In the genomic region with DNA sequence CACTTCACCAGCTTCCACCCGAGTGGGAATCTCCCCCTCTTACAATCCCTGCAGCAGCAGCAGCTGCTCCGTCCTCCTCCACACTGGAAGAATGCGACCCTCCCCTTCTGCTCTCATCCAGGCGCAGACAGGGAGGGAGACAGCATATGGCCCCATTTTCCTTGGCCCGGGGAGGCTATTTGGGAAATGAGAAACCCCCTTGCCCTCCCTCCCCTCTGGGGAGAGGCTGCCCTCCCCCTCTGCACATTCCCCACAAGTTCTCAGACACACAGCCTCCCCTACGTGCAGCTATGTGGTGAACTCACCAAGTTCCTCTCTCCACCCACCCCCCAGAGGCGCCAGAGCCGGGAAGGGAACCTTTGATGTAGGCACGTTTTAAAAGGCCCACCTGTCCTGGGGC, we compare ENCODE assay signal across 12 mouse cellular contexts. TPM values are rescaled to one million over a fixed set of nuclear protein-coding genes. Genes with fewer than 3 reads are reported as not detected.
DNase-seq lines count a peak whose midpoint lies in the region; ATAC-seq lines count a peak whose summit lies in the region.
"Had no signal": no experiment of that assay in that cellular context is flagged by ENCODE, and none has a peak within 500 bp of the region (broad histone marks: within the 10 kb centered on the region; RNA-seq: fewer than 3 reads in every experiment).

No protein-coding gene starts in this region.

- no peak overlapping the region for H3K27ac ChIP-seq in forebrain, embryonic 14.5 days (ENCODE audit: low read depth, low read length)
- H3K27ac ChIP-seq in forebrain, embryonic 12.5 days = no peak overlapping the region
- H3K27ac ChIP-seq in hindbrain, embryonic 15.5 days (replicated peaks) = 0 out of 2 replicates have a peak overlapping the region, but pooled peaks have one; percentile 16
- no peak overlapping the region; the same call in 1 of the 2 replicates for H3K27ac ChIP-seq in neural tube, embryonic 14.5 days (ENCODE audit: low read depth, low read length)
- H3K27ac ChIP-seq: midbrain, embryonic 10.5 days had no signal

- 3% methylated on average over 9 of the region's 9 CpGs for WGBS in forebrain, embryonic 14.5 days
- 7% methylated on average over 9 of the region's 9 CpGs for WGBS in forebrain, embryonic 12.5 days
- 3% methylated on average over 9 of the region's 9 CpGs for WGBS in hindbrain, embryonic 15.5 days
- 3% methylated on average over 9 of the region's 9 CpGs for WGBS in neural tube, embryonic 14.5 days

- no peaks in the 10 kb centered on the region for H3K4me1 ChIP-seq in forebrain, embryonic 14.5 days (ENCODE audit: control insufficient read depth, insufficient read depth, low read length)
- peaks cover 9% of the 10 kb centered on the region for H3K4me1 ChIP-seq in forebrain, embryonic 12.5 days
- H3K4me1 ChIP-seq in hindbrain, embryonic 15.5 days (replicated peaks) = peaks cover 19% of the 10 kb centered on the region
- H3K4me1 ChIP-seq in neural tube, embryonic 14.5 days (ENCODE audit: control insufficient read depth, insufficient read depth, low read length) = peaks cover 19% of the 10 kb centered on the region

- no peaks in the 10 kb centered on the region for H3K36me3 ChIP-seq in forebrain, embryonic 14.5 days (ENCODE audit: control insufficient read depth, insufficient read depth, low read length)
- no peaks in the 10 kb centered on the region for H3K36me3 ChIP-seq in forebrain, embryonic 12.5 days (replicated peaks)
- H3K36me3 ChIP-seq in hindbrain, embryonic 15.5 days = no peaks in the 10 kb centered on the region
- no peaks in the 10 kb centered on the region for H3K36me3 ChIP-seq in neural tube, embryonic 14.5 days (ENCODE audit: control insufficient read depth, insufficient read depth, low read length)
- H3K36me3 ChIP-seq: midbrain, embryonic 10.5 days had no signal

- no peak for ATAC-seq in forebrain, embryonic 14.5 days
- no peak for ATAC-seq in forebrain, embryonic 12.5 days (ENCODE audit: low FRiP score)
- ATAC-seq in hindbrain, embryonic 15.5 days (ENCODE audit: low FRiP score, low read depth) = peak; percentile 44
- ATAC-seq in neural tube, embryonic 14.5 days (ENCODE audit: low read depth) = peak; percentile 35; the same call in 1 of the 2 replicates

- peaks cover 36% of the 10 kb centered on the region for H3K27me3 ChIP-seq in forebrain, embryonic 14.5 days (replicated peaks; ENCODE audit: control insufficient read depth, insufficient read depth, low read length)
- peaks cover 85% of the 10 kb centered on the region for H3K27me3 ChIP-seq in forebrain, embryonic 12.5 days
- 0 out of 2 replicates have a peak, but pooled peaks cover 3% of the 10 kb centered on the region for H3K27me3 ChIP-seq in hindbrain, embryonic 15.5 days
- H3K27me3 ChIP-seq in neural tube, embryonic 14.5 days (ENCODE audit: control insufficient read depth, insufficient read depth, low read length) = no peaks in the 10 kb centered on the region

- H3K4me3 ChIP-seq in forebrain, embryonic 14.5 days (ENCODE audit: low read depth, low read length) = no peak overlapping the region
- H3K4me3 ChIP-seq in forebrain, embryonic 12.5 days (replicated peaks) = no peak overlapping the region
- no peak overlapping the region for H3K4me3 ChIP-seq in hindbrain, embryonic 15.5 days
- no peak overlapping the region for H3K4me3 ChIP-seq in neural tube, embryonic 14.5 days (ENCODE audit: low read depth, low read length)
- H3K4me3 ChIP-seq: midbrain, embryonic 10.5 days had no signal

- H3K9ac ChIP-seq in forebrain, embryonic 14.5 days (ENCODE audit: low read length) = no peak overlapping the region
- no peak overlapping the region for H3K9ac ChIP-seq in forebrain, embryonic 12.5 days
- 0 out of 2 replicates have a peak overlapping the region, but pooled peaks have one; percentile 13 for H3K9ac ChIP-seq in hindbrain, embryonic 15.5 days
- H3K9ac ChIP-seq in neural tube, embryonic 14.5 days (replicated peaks; ENCODE audit: low read depth, low read length) = no peak overlapping the region

- H3K9me3 ChIP-seq in forebrain, embryonic 14.5 days (replicated peaks; ENCODE audit: control insufficient read depth, low read length) = no peaks in the 10 kb centered on the region
- H3K9me3 ChIP-seq in forebrain, embryonic 12.5 days = no peaks in the 10 kb centered on the region
- no peaks in the 10 kb centered on the region for H3K9me3 ChIP-seq in hindbrain, embryonic 15.5 days
- no peaks in the 10 kb centered on the region for H3K9me3 ChIP-seq in neural tube, embryonic 14.5 days (ENCODE audit: control insufficient read depth, low read length)
- H3K9me3 ChIP-seq: midbrain, embryonic 10.5 days had no signal

- no peak overlapping the region for H3K4me2 ChIP-seq in forebrain, embryonic 14.5 days (ENCODE audit: low read length)
- no peak overlapping the region for H3K4me2 ChIP-seq in forebrain, embryonic 12.5 days
- H3K4me2 ChIP-seq in hindbrain, embryonic 15.5 days = no peak overlapping the region
- no peak overlapping the region for H3K4me2 ChIP-seq in neural tube, embryonic 14.5 days (ENCODE audit: low read depth, low read length)

- DNase-seq in forebrain, embryonic 14.5 days (ENCODE audit: low spot score) = peak; percentile 35
- peak; percentile 37 for DNase-seq in kidney, postnatal 14 days
- no peak for DNase-seq in kidney, adult 8-10 months
- no peak for DNase-seq in adrenal gland, adult (ENCODE audit: inconsistent age in 2 of 2, low spot score in 1 of 2)
- DNase-seq in layer of hippocampus, postnatal 10 days (ENCODE audit: low spot score in 2 of 2) = no peak
- DNase-seq: adrenal gland, adult 8-10 months; cerebellum, adult 9-11 months; gastrocnemius, postnatal 14 days had no signal

RNA-seq across cellular contexts. Expression of a gene that starts 51.6 kb away (rescaled TPM):
- polyA plus RNA-seq in forebrain, embryonic 14.5 days (2014; fragmentation: Nextera tagmentation; extraction: Ambion mirVana) = 25.3 and 26.5 TPM in 2 replicates
- polyA plus RNA-seq in forebrain, embryonic 12.5 days (2016; fragmentation: Nextera tagmentation; extraction: Ambion mirVana) = 24.6 and 27.4 TPM in 2 replicates
- polyA plus RNA-seq in hindbrain, embryonic 15.5 days (2015; fragmentation: Nextera tagmentation; extraction: Ambion mirVana) = 26.9 and 31.1 TPM in 2 replicates
- 19.2 and 28.0 TPM in 2 replicates for polyA plus RNA-seq in neural tube, embryonic 14.5 days (2014; fragmentation: Nextera tagmentation; extraction: Ambion mirVana)
- 10 to 100 TPM; 15.1 to 17.4 TPM for total RNA-seq in layer of hippocampus, postnatal 10 days (2021)

Comparison
In these comparisons a context has a peak if more than half of its experiments do, and no peak if none do; other contexts are left out.
1. DNase-seq: peak in forebrain, embryonic 14.5 days (single experiment) and kidney, postnatal 14 days (single experiment); none in kidney, adult 8-10 months (0 of 2), adrenal gland, adult (0 of 2) and layer of hippocampus, postnatal 10 days (0 of 2).
2. ATAC-seq: peak in hindbrain, embryonic 15.5 days (single experiment) and neural tube, embryonic 14.5 days (single experiment); none in forebrain, embryonic 14.5 days (single experiment) and forebrain, embryonic 12.5 days (single experiment).